Mouse (Mus musculus) stomach, embryonic 14.5 days (tissue): ENCODE measurements around the gene Cntnap4. TPM values are rescaled to one million over a fixed set of nuclear protein-coding genes. Genes with fewer than 3 reads are reported as not detected.
A peak's percentile ranks its signal among the peaks of the same experiment; 100 is the strongest.

Experiments used
- ATAC-seq: fragments of 200-750 bp; cut with Nextera tagmentation; 2 replicates; pipeline ENCODE4 v1.8.0; 2017; ENCODE audit warnings: low read depth, moderate TSS enrichment; ENCODE audit not compliant: insufficient number of reproducible peaks, insufficient read depth, low FRiP score
- H3K27ac ChIP-seq: fragments of 300-500 bp; sonication (generic); 2 replicates; pipeline ENCODE4 v1.5.1; 2014; ENCODE audit warnings: mild to moderate bottlenecking, low read length, moderate library complexity, mixed read lengths
- H3K27me3 ChIP-seq: fragments of 300-500 bp; sonication (generic); 2 replicates; pipeline ENCODE4 v1.6.1; 2014; ENCODE audit warnings: low read length, control low read depth, mixed read lengths; ENCODE audit not compliant: control insufficient read depth, insufficient read depth
- H3K36me3 ChIP-seq: fragments of 300-500 bp; sonication (generic); 2 replicates; pipeline ENCODE4 v1.6.1; 2014; ENCODE audit warnings: mild to moderate bottlenecking, control low read depth, low read length, moderate library complexity, mixed read lengths; ENCODE audit not compliant: control insufficient read depth, insufficient read depth
- H3K4me1 ChIP-seq: fragments of 300-500 bp; sonication (generic); 2 replicates; pipeline ENCODE4 v1.6.1; 2014; ENCODE audit warnings: low read length, control low read depth, mixed read lengths; ENCODE audit not compliant: control insufficient read depth, insufficient read depth
- H3K4me2 ChIP-seq: fragments of 300-500 bp; sonication (generic); replicated peaks from 2 replicates; pipeline ENCODE4 v1.6.1; 2014; ENCODE audit warnings: low read depth, low read length, control low read depth
- H3K4me3 ChIP-seq: fragments of 300-500 bp; sonication (generic); 2 replicates; pipeline ENCODE4 v1.5.1; 2014; ENCODE audit warnings: low read depth, low read length, control low read depth
- H3K9ac ChIP-seq: fragments of 300-500 bp; sonication (generic); replicated peaks from 2 replicates; pipeline ENCODE4 v1.6.1; 2014; ENCODE audit warnings: low read depth, mild to moderate bottlenecking, control low read depth, low read length, moderate library complexity, mixed read lengths
- H3K9me3 ChIP-seq: fragments of 300-500 bp; sonication (generic); 2 replicates; pipeline ENCODE4 v1.6.1; 2016; ENCODE audit warnings: low read depth, low read length, control low read depth; ENCODE audit not compliant: control insufficient read depth
- WGBS: fragments of 180-500 bp; shearing (Covaris S2); extraction: QIAGEN DNeasy Blood & Tissue Kit; methylation state at CpG from one replicate; pipeline ENCODE4 v1.1.7; 2014; 5-methylcytosine and 5-hydroxymethylcytosine counted together
- polyA plus RNA-seq: library from polyadenylated mRNA; unstranded; fragments of >200 nt; fragmentation: Nextera tagmentation; extraction: Ambion mirVana; gene quantifications from 2 replicates; pipeline ENCODE4 v1.2.1, GENCODE M21; 2014

The Cntnap4 gene
- polyA plus RNA-seq, 1 experiment from 2014 or later = 1.8 TPM

- H3K27ac ChIP-seq = no peak overlapping the region
- H3K4me3 ChIP-seq = no peak overlapping the region
- H3K4me2 ChIP-seq = no peak overlapping the region
- H3K9ac ChIP-seq = no peak overlapping the region
- WGBS = 33% methylated on average over 1 of the region's 1 CpGs
- no peaks in the 10 kb centered on the region for H3K4me1 ChIP-seq
- no peaks in the 10 kb centered on the region for H3K36me3 ChIP-seq
- ATAC-seq = no peak
- H3K27me3 ChIP-seq = no peaks in the 10 kb centered on the region
- H3K9me3 ChIP-seq = no peaks in the 10 kb centered on the region
These were observed 104.8 kb downstream of the Cntnap4 start for GRCm38 (mm10) chr8:112674671-112675070.

GRCm38 (mm10) chr8:112681757-112682156, 111.9 kb downstream of the Cntnap4 start:
- no peaks in the 10 kb centered on the region for H3K27me3 ChIP-seq
- H3K9ac ChIP-seq = no peak overlapping the region
- no peaks in the 10 kb centered on the region for H3K36me3 ChIP-seq
- ATAC-seq = no peak
- H3K4me2 ChIP-seq = no peak overlapping the region
- H3K4me3 ChIP-seq = no peak overlapping the region
- H3K9me3 ChIP-seq = no peaks in the 10 kb centered on the region
- 90% methylated on average over 9 of the region's 9 CpGs for WGBS
- no peak overlapping the region for H3K27ac ChIP-seq
- no peaks in the 10 kb centered on the region for H3K4me1 ChIP-seq

GRCm38 (mm10) chr8:112695708-112696107, 125.9 kb downstream of the Cntnap4 start:
- no peak overlapping the region for H3K9ac ChIP-seq
- H3K36me3 ChIP-seq = no peaks in the 10 kb centered on the region
- no peaks in the 10 kb centered on the region for H3K9me3 ChIP-seq
- no peaks in the 10 kb centered on the region for H3K27me3 ChIP-seq
- no peak overlapping the region for H3K27ac ChIP-seq
- no peak overlapping the region for H3K4me2 ChIP-seq
- no peak for ATAC-seq
- no peak overlapping the region for H3K4me3 ChIP-seq
- H3K4me1 ChIP-seq = no peaks in the 10 kb centered on the region

GRCm38 (mm10) chr8:112698141-112698540, 128.3 kb downstream of the Cntnap4 start:
- H3K4me1 ChIP-seq = no peaks in the 10 kb centered on the region
- H3K36me3 ChIP-seq = no peaks in the 10 kb centered on the region
- no peak overlapping the region for H3K9ac ChIP-seq
- H3K4me3 ChIP-seq = no peak overlapping the region
- WGBS = 78% methylated on average over 3 of the region's 3 CpGs
- no peak overlapping the region for H3K27ac ChIP-seq
- no peak overlapping the region for H3K4me2 ChIP-seq
- H3K9me3 ChIP-seq = no peaks in the 10 kb centered on the region
- no peaks in the 10 kb centered on the region for H3K27me3 ChIP-seq
- no peak for ATAC-seq

- H3K9ac ChIP-seq = no peak overlapping the region
- no peaks in the 10 kb centered on the region for H3K27me3 ChIP-seq
- no peaks in the 10 kb centered on the region for H3K36me3 ChIP-seq
- no peak overlapping the region for H3K4me3 ChIP-seq
- 47% methylated on average over 3 of the region's 3 CpGs for WGBS
- no peaks in the 10 kb centered on the region for H3K4me1 ChIP-seq
- ATAC-seq = no peak
- no peak overlapping the region for H3K4me2 ChIP-seq
- H3K9me3 ChIP-seq = no peaks in the 10 kb centered on the region
- H3K27ac ChIP-seq = no peak overlapping the region
These were observed 147.1 kb downstream of the Cntnap4 start for GRCm38 (mm10) chr8:112716982-112717381.

- ATAC-seq = no peak
- 41% methylated on average over 9 of the region's 9 CpGs for WGBS
These were observed 155.1 kb downstream of the Cntnap4 start for GRCm38 (mm10) chr8:112724918-112725317.

GRCm38 (mm10) chr8:112730583-112731432, 161.0 kb downstream of the Cntnap4 start:
- Histone ChIP-seq H3K27me3 (no peaks in the 10 kb centered on the region), H3K27ac (peak overlapping the region; percentile 61; the same call in 1 of the 2 replicates), H3K36me3 (no peaks in the 10 kb centered on the region), H3K9me3 (no peaks in the 10 kb centered on the region), H3K9ac (no peak overlapping the region), H3K4me3 (no peak overlapping the region), H3K4me1 (0 out of 2 replicates have a peak, but pooled peaks cover 3% of the 10 kb centered on the region), H3K4me2 (no peak overlapping the region)
- peak; percentile 77; the same call in 1 of the 2 replicates for ATAC-seq
- 56% methylated on average over 15 of the region's 15 CpGs for WGBS

More at GRCm38 (mm10) chr8:112724918-112725317, 155.1 kb downstream of the Cntnap4 start:
- 0 out of 2 replicates have a peak, but pooled peaks cover 3% of the 10 kb centered on the region for H3K4me1 ChIP-seq
- no peak overlapping the region for H3K4me2 ChIP-seq
- H3K4me3 ChIP-seq = no peak overlapping the region
- H3K36me3 ChIP-seq = no peaks in the 10 kb centered on the region
- H3K9ac ChIP-seq = no peak overlapping the region
- no peaks in the 10 kb centered on the region for H3K27me3 ChIP-seq
- H3K9me3 ChIP-seq = no peaks in the 10 kb centered on the region
- H3K27ac ChIP-seq = no peak overlapping the region

GRCm38 (mm10) chr8:112735575-112735974, 165.7 kb downstream of the Cntnap4 start:
- H3K9me3 ChIP-seq = no peaks in the 10 kb centered on the region
- H3K27ac ChIP-seq = no peak overlapping the region
- no peak for ATAC-seq
- H3K4me2 ChIP-seq = no peak overlapping the region
- no peaks in the 10 kb centered on the region for H3K36me3 ChIP-seq
- no peak overlapping the region for H3K4me3 ChIP-seq
- H3K9ac ChIP-seq = no peak overlapping the region
- no peaks in the 10 kb centered on the region for H3K27me3 ChIP-seq
- no peaks in the 10 kb centered on the region for H3K4me1 ChIP-seq
- WGBS = 77% methylated on average over 3 of the region's 3 CpGs
